Mouse (Mus musculus): Measurements from ENCODE around the gene Hjurp.

- no peak for TF ChIP-seq CTCF (IDR thresholded peaks at IDR 0.05 in 2 of 3, conservative IDR thresholded peaks at IDR 0.05 in 1 of 3; ENCODE audit: control insufficient read depth in 1 of 3, insufficient read depth in 1 of 3, low read depth in 2 of 3, low read length in 3 of 3, poor library complexity in 1 of 3, severe bottlenecking in 1 of 3)
- no peak for TF ChIP-seq NELFE (IDR thresholded peaks at IDR 0.05; ENCODE audit: low read depth, low read length)
- no peak for TF ChIP-seq MAX (IDR thresholded peaks at IDR 0.05; ENCODE audit: low read length)
- TF ChIP-seq HCFC1 (IDR thresholded peaks at IDR 0.05; ENCODE audit: low read depth, low read length), result no peak
- TF ChIP-seq GATA1 (IDR thresholded peaks at IDR 0.05; ENCODE audit: low read depth, low read length), result no peak
- no peak for TF ChIP-seq CHD2 (IDR thresholded peaks at IDR 0.05; ENCODE audit: low read length)
- TF ChIP-seq POLR2A (IDR thresholded peaks at IDR 0.05; ENCODE audit: control insufficient read depth in 1 of 2, insufficient read depth in 1 of 2, low read depth in 1 of 2, low read length in 2 of 2, poor library complexity in 1 of 2), result no peak
- TF ChIP-seq EP300 (IDR thresholded peaks at IDR 0.05; ENCODE audit: low read depth in 1 of 2, low read length in 2 of 2), result no peak
- no peak for TF ChIP-seq MYC (IDR thresholded peaks at IDR 0.05; ENCODE audit: low read depth, low read length)
- no peak for TF ChIP-seq UBTF (IDR thresholded peaks at IDR 0.05; ENCODE audit: borderline replicate concordance, insufficient read depth, low read depth, low read length)
- no peak for TF ChIP-seq USF1 (IDR thresholded peaks at IDR 0.05; ENCODE audit: low read depth, low read length)
Measured at GRCm38 (mm10) chr1:88213766-88214461, 63.5 kb downstream of the Hjurp start.
